ENCODE assay signal across 9 mouse cellular contexts in genomic region chr4:98243941-98244929, GRCm38 (mm10).
DNase-seq lines count a peak whose midpoint lies in the region; ATAC-seq and TF ChIP-seq lines count a peak whose summit lies in the region.
"Had no signal": no experiment of that assay in that cellular context is flagged by ENCODE, and none has a peak within 500 bp of the region (broad histone marks: within the 10 kb centered on the region; RNA-seq: fewer than 3 reads in every experiment).

No protein-coding gene starts in this region.

- H3K4me1 ChIP-seq in forebrain, postnatal 0 days (ENCODE audit: insufficient read depth), result peaks cover 8% of the 10 kb centered on the region; the same call in 1 of the 2 replicates
- H3K4me1 ChIP-seq in hindbrain, embryonic 10.5 days (replicated peaks), result peaks cover 25% of the 10 kb centered on the region

- peak; percentile 77 for DNase-seq in CD4-positive helper T cell, adult 2 months (ENCODE audit: low read depth, low spot score)
- peak; percentile 39 for DNase-seq in brain, embryonic 18.5 days (ENCODE audit: low read depth, low spot score)
- peak; percentile 67 for DNase-seq in forebrain, postnatal 0 days
- DNase-seq in hindbrain, embryonic 10.5 days (ENCODE audit: low spot score), result peak; percentile 79
- peak; percentile 6 to 31 for DNase-seq in layer of hippocampus, adult 18-20 months (ENCODE audit: low spot score in 2 of 2)
- DNase-seq in lung, postnatal 25 days (ENCODE audit: low spot score), result peak; percentile 20
- peak; percentile 27 for DNase-seq in splenic B cell, adult 2 months (ENCODE audit: low read depth, low spot score)
- no peak for DNase-seq in urinary bladder, adult 18-20 months (ENCODE audit: low spot score in 2 of 2)

- peak overlapping the region; percentile 29 for H3K4me3 ChIP-seq in forebrain, postnatal 0 days (ENCODE audit: low read depth, low read length)
- peak overlapping the region; percentile 38 for H3K4me3 ChIP-seq in hindbrain, embryonic 10.5 days

- no peaks in the 10 kb centered on the region for H3K27me3 ChIP-seq in forebrain, postnatal 0 days (ENCODE audit: insufficient read depth, low read length)
- H3K27me3 ChIP-seq in hindbrain, embryonic 10.5 days (ENCODE audit: insufficient read depth, poor library complexity, severe bottlenecking), result no peaks in the 10 kb centered on the region
- no peaks in the 10 kb centered on the region for H3K27me3 ChIP-seq in splenic B cell, adult 2 months (ENCODE audit: control insufficient read depth, insufficient read depth, low read length, poor library complexity, severe bottlenecking)

- peak; percentile 79 for ATAC-seq in forebrain, postnatal 0 days

- peak overlapping the region; percentile 53 for H3K4me2 ChIP-seq in forebrain, postnatal 0 days (ENCODE audit: low read depth)

- no peak overlapping the region for H3K27ac ChIP-seq in forebrain, postnatal 0 days (ENCODE audit: low read depth, low read length)
- peak overlapping the region; percentile 75 for H3K27ac ChIP-seq in hindbrain, embryonic 10.5 days
- H3K27ac ChIP-seq: macrophage had no signal

- peak overlapping the region; percentile 10; the same call in 1 of the 2 replicates for H3K9ac ChIP-seq in forebrain, postnatal 0 days

- no peaks in the 10 kb centered on the region for H3K36me3 ChIP-seq in forebrain, postnatal 0 days (ENCODE audit: insufficient read depth)
- no peaks in the 10 kb centered on the region for H3K36me3 ChIP-seq in hindbrain, embryonic 10.5 days
- H3K36me3 ChIP-seq in splenic B cell, adult 2 months (ENCODE audit: control insufficient read depth, insufficient read depth, low read length, poor library complexity, severe bottlenecking), result no peaks in the 10 kb centered on the region

- 5% methylated on average over 15 of the region's 16 CpGs for WGBS in forebrain, postnatal 0 days
- 9% methylated on average over 15 of the region's 16 CpGs for WGBS in hindbrain, embryonic 10.5 days

- no peaks in the 10 kb centered on the region for H3K9me3 ChIP-seq in forebrain, postnatal 0 days (ENCODE audit: low read length)
- H3K9me3 ChIP-seq in hindbrain, embryonic 10.5 days, result no peaks in the 10 kb centered on the region

- no peak for TF ChIP-seq CTCF in forebrain, postnatal 0 days (IDR thresholded peaks at IDR 0.05; ENCODE audit: low read depth)

Comparison
In these comparisons a context has a peak if more than half of its experiments do, and no peak if none do; other contexts are left out.
1. DNase-seq: peak in CD4-positive helper T cell, adult 2 months (single experiment), brain, embryonic 18.5 days (single experiment), forebrain, postnatal 0 days (single experiment), hindbrain, embryonic 10.5 days (single experiment), layer of hippocampus, adult 18-20 months (2 of 2), lung, postnatal 25 days (single experiment) and splenic B cell, adult 2 months (single experiment); none in urinary bladder, adult 18-20 months (0 of 2).